9 mouse cellular contexts compared by ENCODE assay signal in the genomic region with DNA sequence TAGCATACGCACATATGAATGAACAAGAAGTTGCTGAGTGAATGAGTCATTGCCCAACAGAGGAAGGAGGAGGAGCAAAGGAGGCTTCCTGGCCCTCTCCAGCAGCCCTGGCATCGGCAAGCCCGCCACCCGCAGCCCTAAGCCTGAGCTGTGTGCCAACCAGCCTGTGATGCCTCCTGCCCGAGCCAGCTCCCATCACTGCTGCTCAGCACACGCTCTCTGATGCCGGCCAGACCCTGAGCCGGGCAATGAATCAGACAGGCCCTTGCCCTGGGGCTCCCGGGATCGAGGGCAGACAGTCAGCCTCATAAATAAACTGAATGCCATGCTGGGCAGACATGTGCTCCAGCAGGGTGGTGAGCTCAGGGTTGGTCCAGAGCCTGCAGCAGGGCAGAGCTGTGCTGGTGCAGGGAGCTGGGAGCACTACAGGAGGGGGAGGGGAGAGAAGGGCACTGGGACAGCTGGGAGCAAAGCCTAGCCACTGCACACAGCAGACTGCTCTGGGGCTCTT. TPM values are rescaled to one million over a fixed set of nuclear protein-coding genes. Genes with fewer than 3 reads are reported as not detected.
DNase-seq lines count a peak whose midpoint lies in the region; ATAC-seq and TF ChIP-seq lines count a peak whose summit lies in the region.
"Had no signal": no experiment of that assay in that cellular context is flagged by ENCODE, and none has a peak within 500 bp of the region (broad histone marks: within the 10 kb centered on the region; RNA-seq: fewer than 3 reads in every experiment).

No protein-coding gene starts in this region.

- peak; percentile 95 for DNase-seq in 3134 (ENCODE audit: extremely low read depth, insufficient read length, low spot score)
- DNase-seq in Patski (ENCODE audit: low read depth, low spot score) = peak; percentile 88
- DNase-seq in right cerebral cortex, postnatal 36 days (ENCODE audit: low spot score in 2 of 2) = peak; percentile 64 to 73

- no peaks in the 10 kb centered on the region for H3K27me3 ChIP-seq in Patski
- H3K27me3 ChIP-seq in hindbrain, embryonic 15.5 days = peaks cover 5% of the 10 kb centered on the region
- no peaks in the 10 kb centered on the region for H3K27me3 ChIP-seq in lung, embryonic 16.5 days (ENCODE audit: control insufficient read depth, insufficient read depth, low read depth, low read length)

- no peak overlapping the region for H3K9ac ChIP-seq in hindbrain, embryonic 15.5 days
- no peak overlapping the region for H3K9ac ChIP-seq in lung, embryonic 16.5 days (ENCODE audit: low read length)

- POLR2A ChIA-PET in Patski (lab: Charles Lee) = interaction anchor here (0.9 kb wide), 1 partner anchor 22 kb away, joined by 3 read pairs; no protein-coding TSS in a partner anchor

- CTCF ChIA-PET in Patski (lab: Charles Lee) = interaction anchor here (1.0 to 2.0 kb wide), 3 partner anchors 22 to 318 kb away, joined by 3 to 4 read pairs (median 4); no protein-coding TSS in a partner anchor

- peak overlapping the region; percentile 45 for H3K27ac ChIP-seq in hindbrain, embryonic 15.5 days (replicated peaks)
- no peak overlapping the region for H3K27ac ChIP-seq in lung, embryonic 16.5 days (ENCODE audit: low read length)

- WGBS in hindbrain, embryonic 15.5 days = 40% methylated on average over 10 of the region's 10 CpGs
- WGBS in lung, embryonic 16.5 days = 60% methylated on average over 10 of the region's 10 CpGs

- no peak for TF ChIP-seq CTCF in Patski (IDR thresholded peaks at IDR 0.05)

- no peak overlapping the region for H3K4me2 ChIP-seq in hindbrain, embryonic 15.5 days
- H3K4me2 ChIP-seq in lung, embryonic 16.5 days (ENCODE audit: low read depth, low read length) = no peak overlapping the region

- peaks cover 24% of the 10 kb centered on the region for H3K4me1 ChIP-seq in hindbrain, embryonic 15.5 days (replicated peaks)
- no peaks in the 10 kb centered on the region; the same call in none of the 2 replicates for H3K4me1 ChIP-seq in lung, embryonic 16.5 days (replicated peaks; ENCODE audit: control insufficient read depth, insufficient read depth, low read length)

- H3K4me3 ChIP-seq in hindbrain, embryonic 15.5 days = no peak overlapping the region
- H3K4me3 ChIP-seq in lung, embryonic 16.5 days (ENCODE audit: low read length) = no peak overlapping the region

- H3K36me3 ChIP-seq in hindbrain, embryonic 15.5 days = no peaks in the 10 kb centered on the region
- no peaks in the 10 kb centered on the region for H3K36me3 ChIP-seq in lung, embryonic 16.5 days (ENCODE audit: control insufficient read depth, insufficient read depth, low read length)

- in situ Hi-C loops in Patski (cut with MboI; ENCODE audit: low pct_unique_long_range_greater_than_20kb) = no loop called here

- H3K9me3 ChIP-seq in hindbrain, embryonic 15.5 days = no peaks in the 10 kb centered on the region
- no peaks in the 10 kb centered on the region for H3K9me3 ChIP-seq in lung, embryonic 16.5 days (ENCODE audit: control insufficient read depth, low read length)

- ATAC-seq in Patski = peak; percentile 98
- ATAC-seq in common myeloid progenitor, adult 5-6 weeks (replicated peaks; ENCODE audit: low read depth, poor library complexity, severe bottlenecking) = peak; percentile 94
- peak; percentile 95 for ATAC-seq in hindbrain, embryonic 15.5 days (ENCODE audit: low FRiP score, low read depth)
- peak; percentile 55 for ATAC-seq in lung, embryonic 16.5 days (ENCODE audit: low read depth)
- no peak for ATAC-seq in activated CD4-positive, CD25-positive, alpha-beta regulatory T cell, adult 4 months
- ATAC-seq in megakaryocyte-erythroid progenitor cell, adult 5-6 weeks (replicated peaks; ENCODE audit: low FRiP score, low TSS enrichment, poor library complexity, severe bottlenecking) = no peak; the same call in 1 of the 2 replicates

RNA-seq across cellular contexts. Expression of a gene that starts 27.7 kb away (rescaled TPM):
- polyA plus RNA-seq in Patski (2021) = not detected
- total RNA-seq in common myeloid progenitor, adult 5-6 weeks (2017) = not detected in 2 replicates
- 0.10 TPM in 2 replicates for polyA plus RNA-seq in hindbrain, embryonic 15.5 days (2015; fragmentation: Nextera tagmentation; extraction: Ambion mirVana)
- 0.74 and 0.85 TPM in 2 replicates for polyA plus RNA-seq in lung, embryonic 16.5 days (2015; fragmentation: Nextera tagmentation; extraction: Ambion mirVana)
- not detected for polyA plus RNA-seq in activated CD4-positive, CD25-positive, alpha-beta regulatory T cell, adult 4 months (2017; shearing (Covaris generic))
- total RNA-seq in megakaryocyte-erythroid progenitor cell, adult 5-6 weeks (2014; fragmentation: Nextera tagmentation) = not detected in 2 replicates
- total RNA-seq in megakaryocyte-erythroid progenitor cell, adult 5-6 weeks (2017) = not detected in 2 replicates
- polyA plus RNA-seq: testis, adult 2 months had no signal

Comparison
In these comparisons a context has a peak if more than half of its experiments do, and no peak if none do; other contexts are left out.
1. ATAC-seq: peak in Patski (single experiment), common myeloid progenitor, adult 5-6 weeks (single experiment), hindbrain, embryonic 15.5 days (single experiment) and lung, embryonic 16.5 days (single experiment); none in activated CD4-positive, CD25-positive, alpha-beta regulatory T cell, adult 4 months (single experiment) and megakaryocyte-erythroid progenitor cell, adult 5-6 weeks (single experiment).
2. Peak in every context shown above with its lines, with median percentiles within 50 percentile points of each other: DNase-seq.